Mouse (Mus musculus): ENCODE measurements around the gene Pex11g. TPM values are rescaled to one million over a fixed set of nuclear protein-coding genes. Genes with fewer than 3 reads are reported as not detected.

Pex11g gene
- polyA plus RNA-seq, 1 experiment = 13.2 TPM

DNA sequence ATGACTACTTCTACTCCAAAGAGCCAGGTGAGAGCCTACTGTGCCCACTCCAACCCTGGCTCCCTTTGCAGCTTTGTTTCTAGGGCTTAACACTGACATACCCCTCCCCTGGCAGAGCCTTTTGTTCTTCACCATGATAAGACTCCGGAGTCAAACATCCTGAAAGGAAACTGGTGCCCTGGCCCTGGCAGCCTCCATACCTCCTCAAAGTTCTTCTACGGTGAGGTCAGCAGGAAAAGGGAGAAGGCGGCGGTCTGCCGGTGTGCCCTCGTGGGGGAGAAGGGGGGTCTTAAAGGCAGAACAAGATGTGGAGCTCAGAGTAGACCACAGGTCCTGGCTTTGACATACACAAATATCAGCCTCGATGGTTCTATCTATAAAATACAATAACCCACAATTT is 16.1 kb upstream of the Pex11g start:
- DNase-seq (ENCODE audit: low read depth, low spot score) = no peak
- 76% methylated on average over 7 of the region's 7 CpGs for WGBS

DNA sequence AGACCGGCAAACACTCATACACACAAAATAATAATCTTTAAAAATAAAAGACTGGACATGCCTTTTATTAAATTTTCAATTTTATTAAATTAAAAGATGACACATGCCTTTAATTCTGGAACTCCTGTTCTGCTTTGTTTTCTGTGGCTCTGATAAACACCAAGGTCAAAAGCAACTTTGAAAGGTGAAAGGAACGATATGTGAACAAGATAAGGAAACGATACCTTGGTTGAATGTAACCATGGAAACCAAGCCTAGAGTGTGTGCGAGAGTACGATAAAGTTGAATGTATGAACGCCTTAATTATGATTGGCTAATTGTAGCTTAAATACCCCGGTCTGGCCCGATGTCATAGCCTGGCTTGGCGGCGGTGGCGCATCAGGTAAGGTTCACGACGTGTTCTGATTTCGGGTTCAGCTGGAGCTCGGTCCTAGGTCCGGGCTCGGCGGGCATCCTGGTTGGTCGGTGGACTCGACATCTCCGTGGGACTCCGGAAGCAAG is 14.8 kb upstream of the Pex11g start:
- 86% methylated on average over 22 of the region's 22 CpGs for WGBS
- DNase-seq (ENCODE audit: low read depth, low spot score) = no peak

DNA sequence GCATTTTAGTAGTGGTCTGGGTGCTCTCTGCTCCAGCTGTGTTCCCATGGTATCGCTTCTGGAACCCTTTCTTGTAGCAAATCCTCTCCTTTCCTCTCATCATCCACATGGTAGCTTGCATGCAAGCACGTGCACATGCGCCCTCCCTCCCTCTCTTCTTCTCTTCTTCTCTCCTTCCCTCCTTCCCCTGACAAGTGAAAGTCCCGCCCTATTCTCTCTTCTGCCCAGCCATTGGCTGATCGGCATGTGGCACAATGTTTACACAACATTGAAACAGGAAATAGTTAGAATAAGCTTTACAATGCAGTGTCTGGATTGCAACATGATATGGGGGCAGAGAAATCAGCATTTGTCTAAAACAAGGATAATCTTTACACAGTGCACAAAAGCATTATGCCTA is 14.1 kb upstream of the Pex11g start:
- 33% methylated on average over 5 of the region's 5 CpGs for WGBS
- DNase-seq (ENCODE audit: low read depth, low spot score) = no peak

DNA sequence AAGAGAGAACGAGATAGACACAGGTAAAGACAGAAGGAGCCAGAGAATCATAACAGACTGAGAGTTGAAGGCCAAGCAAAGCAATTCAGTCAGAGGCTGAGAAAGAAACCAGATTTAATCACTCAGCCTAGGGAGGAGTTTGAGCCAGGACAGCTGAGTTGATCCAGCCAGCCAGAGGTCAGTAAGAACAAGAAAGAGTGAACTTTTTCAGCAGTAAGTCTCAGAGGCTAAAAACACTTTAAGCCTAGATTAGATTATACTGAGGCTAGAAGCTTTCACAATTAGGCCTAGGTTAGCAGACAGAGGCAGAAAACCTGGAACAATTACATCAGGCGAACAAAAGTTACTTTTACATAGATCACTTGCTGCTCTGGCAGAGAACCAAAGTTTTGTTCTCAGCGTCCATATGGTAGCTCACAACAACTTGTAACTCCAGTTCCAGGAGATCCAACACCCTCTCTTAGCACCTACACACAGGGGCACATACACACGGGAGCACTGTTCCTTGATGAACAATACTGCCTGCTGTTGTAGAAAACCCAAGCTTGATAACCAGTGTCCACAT is 12.8 kb upstream of the Pex11g start:
- no peak for DNase-seq (ENCODE audit: low read depth, low spot score)
- WGBS = 48% methylated on average over 4 of the region's 4 CpGs

DNA sequence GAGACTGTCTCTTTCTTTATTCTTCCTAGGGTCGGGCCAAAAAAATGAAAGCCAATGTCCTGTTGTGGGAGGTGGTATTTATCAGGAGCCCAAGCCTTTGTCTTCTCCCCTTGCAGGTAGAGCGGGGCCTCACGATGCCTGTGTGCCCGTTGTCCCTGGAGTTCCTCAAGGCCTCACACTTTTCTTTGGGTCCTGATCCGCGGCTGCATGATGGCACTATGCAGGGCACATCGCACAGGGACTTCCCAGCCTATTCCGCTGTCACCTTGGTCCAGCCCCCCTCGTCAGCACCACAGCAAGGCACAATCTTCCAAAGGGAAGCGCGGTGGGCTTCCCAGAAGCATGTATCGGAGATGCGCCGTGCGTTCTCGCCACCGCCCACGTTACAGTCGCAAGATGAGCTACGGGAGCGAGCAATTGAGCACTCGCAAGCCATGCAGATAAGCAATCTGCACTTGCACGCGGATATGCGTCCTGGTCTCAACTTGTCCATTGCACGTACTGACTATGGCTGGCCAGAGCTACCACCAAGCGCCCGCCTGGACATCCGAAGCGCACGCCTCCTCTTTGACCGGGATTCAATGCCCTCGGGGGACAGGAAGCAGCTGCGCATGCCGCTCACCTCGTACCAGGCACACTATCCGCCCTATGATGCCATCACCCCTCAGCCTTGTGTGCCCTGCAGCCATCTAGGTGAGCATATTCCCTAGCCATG is 8.4 kb upstream of the Pex11g start:
- no peak for DNase-seq (ENCODE audit: low read depth, low spot score)
- 43% methylated on average over 37 of the region's 37 CpGs for WGBS

DNA sequence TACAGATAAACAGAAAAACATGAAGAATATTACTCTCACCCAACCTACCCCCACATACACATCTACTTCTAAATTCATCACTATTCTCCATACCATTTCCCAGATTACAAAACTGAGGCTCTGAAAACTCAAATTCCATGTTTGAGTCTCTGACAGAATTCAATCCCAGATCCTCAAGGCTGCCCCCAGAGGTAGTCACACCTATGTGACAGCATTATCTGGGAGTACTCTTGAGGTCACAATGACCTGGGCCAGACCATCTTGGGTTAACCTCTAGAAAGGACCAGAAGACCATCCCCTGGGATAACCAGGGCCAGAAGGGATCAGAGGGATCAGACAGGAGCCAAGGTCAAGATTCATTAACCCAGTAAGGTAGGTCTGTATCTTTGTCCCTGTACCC is 3.1 kb upstream of the Pex11g start, which contains the start of gene Tex45:
TSS of gene Tex45 (plus strand) at position 301 of the 400 bp plus-strand sequence.
- DNase-seq (ENCODE audit: low read depth, low spot score) = no peak

DNA sequence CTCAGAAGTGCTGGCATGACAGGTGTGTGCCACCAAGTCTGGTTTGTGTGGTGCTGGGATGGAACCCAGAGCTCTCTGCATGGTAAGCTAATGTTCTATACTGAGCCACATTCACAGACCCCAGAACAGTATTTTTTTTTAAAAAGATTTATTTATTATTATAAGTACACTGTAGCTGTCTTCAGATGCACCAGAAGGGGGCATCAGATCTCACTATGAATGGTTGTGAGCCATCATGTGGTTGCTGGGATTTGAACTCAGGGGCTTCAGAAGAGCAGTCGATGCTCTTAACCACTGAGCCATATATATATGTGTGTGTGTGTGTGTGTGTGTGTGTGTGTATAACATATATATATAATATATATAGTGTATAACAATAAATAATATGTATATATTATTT is 1.4 kb upstream of the Pex11g start:
- no peak for DNase-seq (ENCODE audit: low read depth, low spot score)
- WGBS = 85% methylated on average over 1 of the region's 1 CpGs

DNA sequence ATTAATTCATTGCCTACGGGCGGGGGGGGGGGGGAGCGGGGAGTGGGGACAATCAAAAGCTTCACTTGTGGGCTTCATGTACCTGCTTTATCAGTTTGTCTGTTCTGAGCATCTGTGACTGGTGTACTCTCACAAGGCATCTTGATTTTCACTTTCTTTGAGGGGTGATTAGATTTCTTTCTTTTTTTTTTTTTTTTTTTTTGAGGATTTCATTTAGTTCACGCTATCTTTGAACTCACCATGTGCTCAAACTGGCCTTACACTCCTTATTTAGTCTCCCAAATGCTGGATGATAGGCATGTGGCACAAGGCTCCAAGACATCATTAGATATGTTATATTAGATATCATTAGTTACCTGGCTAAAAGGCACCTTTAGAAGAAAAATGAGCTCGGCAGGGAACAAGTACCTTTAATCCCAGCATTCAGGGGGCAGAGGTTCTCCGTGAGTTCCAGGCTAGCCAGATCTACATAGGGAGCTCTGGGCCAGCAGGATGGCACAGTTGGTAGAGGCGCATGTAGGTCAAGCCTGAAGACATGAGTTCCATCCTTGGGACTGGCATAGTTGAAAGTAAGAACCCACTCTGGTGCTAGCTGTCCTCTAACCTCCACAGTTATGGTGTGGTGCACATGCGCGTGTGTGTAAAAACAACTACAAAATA is 536 bp upstream of the Pex11g start:
- 51% methylated on average over 9 of the region's 9 CpGs for WGBS
- no peak for DNase-seq (ENCODE audit: low read depth, low spot score)

DNA sequence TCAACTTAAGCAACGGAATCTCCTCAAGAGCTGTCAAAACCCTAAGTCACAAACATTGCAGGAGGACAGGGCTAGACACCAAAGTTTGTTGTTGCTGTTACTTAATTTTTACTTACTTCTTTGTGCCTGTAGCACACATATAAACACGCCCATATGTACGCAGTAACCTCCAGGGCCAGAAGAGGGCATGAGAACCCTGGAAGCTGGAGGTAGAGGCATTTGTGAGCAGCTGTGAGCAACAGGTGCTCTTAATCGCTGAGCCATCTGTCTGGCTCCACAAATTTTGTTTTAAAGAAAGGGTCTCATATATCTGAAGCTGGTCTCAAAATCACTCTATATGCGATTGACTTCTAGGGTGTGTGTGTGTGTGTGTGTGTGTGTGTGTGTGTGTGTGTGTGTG is 3.2 kb downstream of the Pex11g start:
- no peak for DNase-seq (ENCODE audit: low read depth, low spot score)
- WGBS = 49% methylated on average over 5 of the region's 5 CpGs

DNA sequence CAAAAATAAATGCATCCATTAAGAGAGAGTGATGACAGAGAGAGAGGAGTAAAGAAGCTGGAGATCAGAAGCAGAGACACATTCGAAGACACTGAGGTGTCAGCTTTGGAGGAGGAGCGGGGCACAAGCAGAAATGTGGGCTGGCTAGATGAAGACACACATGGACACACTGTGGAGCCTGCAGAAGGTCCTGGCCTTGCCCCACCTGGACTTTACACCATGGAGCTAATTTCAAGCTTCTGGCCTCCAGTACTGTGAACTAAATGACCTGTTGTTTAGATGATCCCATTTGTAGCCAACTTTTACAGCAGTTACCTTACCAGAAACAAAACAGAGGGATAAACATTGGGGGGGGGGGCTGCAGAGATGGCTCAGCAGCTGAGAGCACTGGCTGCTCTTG is 4.2 kb downstream of the Pex11g start:
- WGBS = 91% methylated on average over 2 of the region's 2 CpGs
- DNase-seq (ENCODE audit: low read depth, low spot score) = no peak

DNA sequence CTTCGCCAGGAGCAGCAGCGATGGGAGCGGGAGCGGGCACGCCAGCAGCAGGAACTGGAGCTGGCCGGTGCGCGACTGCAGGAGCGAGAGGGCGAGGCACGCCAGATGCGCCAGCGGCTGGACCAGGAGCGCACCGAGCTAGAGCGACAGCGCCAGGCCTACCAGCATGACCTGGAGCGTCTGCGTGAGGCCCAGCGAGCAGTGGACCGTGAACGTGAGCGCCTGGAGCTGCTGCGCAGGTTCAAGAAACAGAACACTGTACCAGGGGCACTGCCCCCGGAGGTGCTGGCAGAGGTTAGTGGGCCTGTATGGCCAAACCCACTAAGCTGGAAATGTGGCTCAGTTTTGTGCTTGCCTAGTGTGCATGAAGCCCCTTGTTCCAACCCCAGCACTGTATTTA is 15.5 kb downstream of the Pex11g start:
- 97% methylated on average over 25 of the region's 25 CpGs for WGBS
- no peak for DNase-seq (ENCODE audit: low read depth, low spot score)

DNA sequence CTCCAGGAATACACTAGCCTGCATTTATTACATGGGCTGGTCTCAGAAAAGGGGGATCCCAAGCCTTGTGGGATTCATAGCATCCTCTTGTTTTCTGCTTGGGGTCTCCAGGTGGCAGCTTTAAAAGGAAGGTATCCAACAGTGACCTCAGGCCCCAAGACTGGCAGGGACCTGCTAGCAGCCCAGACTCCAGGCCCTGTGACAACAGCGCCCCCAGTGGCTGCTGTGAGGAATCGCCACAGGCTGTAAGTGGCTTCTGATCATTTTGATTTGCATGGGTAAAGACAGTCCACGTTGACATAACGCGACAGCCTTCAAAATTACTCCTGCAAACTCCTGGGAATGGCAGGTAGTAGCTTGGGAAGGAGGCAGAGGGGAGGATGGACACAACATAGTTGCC is 16.8 kb downstream of the Pex11g start:
- 20% methylated on average over 5 of the region's 5 CpGs for WGBS
- no peak for DNase-seq (ENCODE audit: low read depth, low spot score)

DNA sequence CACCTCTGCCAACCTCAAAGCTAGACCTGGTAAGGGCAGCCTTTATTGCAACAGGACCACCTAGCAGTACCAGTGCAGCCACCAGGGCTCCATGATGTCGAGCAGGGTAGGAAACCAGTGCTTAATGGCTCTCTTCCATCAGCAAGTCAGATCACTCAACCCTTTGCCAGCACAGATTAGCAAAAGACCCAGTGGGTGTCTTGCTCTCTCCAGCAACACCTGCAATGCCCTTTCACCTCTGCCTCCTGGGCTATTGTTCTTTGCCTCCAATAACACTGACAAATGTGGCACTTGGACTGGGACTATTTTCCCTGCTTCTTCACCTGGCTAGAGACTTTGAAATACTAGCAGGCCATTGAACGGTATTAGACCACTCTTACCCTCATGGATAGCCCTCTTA is 18.3 kb downstream of the Pex11g start:
- DNase-seq (ENCODE audit: low read depth, low spot score) = no peak
- WGBS = 86% methylated on average over 2 of the region's 2 CpGs

DNA sequence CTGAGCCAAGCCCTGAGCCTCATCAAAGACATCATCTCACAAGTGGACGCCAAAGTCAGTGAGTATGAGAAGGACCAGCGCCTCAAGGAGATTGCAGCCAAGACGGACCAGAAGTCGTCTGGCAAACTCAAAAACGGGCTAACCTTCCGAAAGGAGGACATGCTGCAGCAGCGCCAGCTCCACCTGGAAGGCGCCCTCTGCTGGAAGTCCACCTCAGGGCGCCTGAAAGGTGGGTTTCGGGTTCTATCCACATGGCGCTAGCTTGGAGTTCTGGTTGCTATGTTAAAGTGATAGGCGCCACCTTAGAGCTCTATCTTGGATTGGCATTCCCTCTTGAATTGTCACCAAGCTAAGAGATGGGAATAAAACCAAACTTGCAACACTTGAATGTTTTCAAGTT is 28.0 kb downstream of the Pex11g start:
- WGBS = 82% methylated on average over 12 of the region's 12 CpGs
- no peak for DNase-seq (ENCODE audit: low read depth, low spot score)

DNA sequence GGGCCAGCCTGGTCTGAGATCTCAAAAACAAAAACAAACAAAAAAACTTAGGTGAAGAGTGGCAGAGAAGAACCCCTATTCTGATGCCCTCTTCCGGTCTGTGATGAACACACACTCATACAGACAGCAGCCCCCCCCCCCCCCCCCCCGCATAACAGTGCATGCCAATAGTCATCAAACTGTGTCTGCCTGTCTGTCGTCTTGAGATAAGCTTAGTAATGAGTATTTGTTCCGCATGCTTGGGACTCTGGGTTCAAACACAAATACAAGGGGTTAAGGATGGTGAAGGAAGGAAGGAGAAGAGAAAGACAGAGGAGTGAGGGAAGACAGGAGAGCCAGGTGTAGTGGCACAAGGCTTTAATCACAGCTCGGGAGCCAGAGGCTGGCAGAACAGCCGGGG is 31.0 kb downstream of the Pex11g start:
- 88% methylated on average over 6 of the region's 6 CpGs for WGBS
- DNase-seq (ENCODE audit: low read depth, low spot score) = no peak

DNA sequence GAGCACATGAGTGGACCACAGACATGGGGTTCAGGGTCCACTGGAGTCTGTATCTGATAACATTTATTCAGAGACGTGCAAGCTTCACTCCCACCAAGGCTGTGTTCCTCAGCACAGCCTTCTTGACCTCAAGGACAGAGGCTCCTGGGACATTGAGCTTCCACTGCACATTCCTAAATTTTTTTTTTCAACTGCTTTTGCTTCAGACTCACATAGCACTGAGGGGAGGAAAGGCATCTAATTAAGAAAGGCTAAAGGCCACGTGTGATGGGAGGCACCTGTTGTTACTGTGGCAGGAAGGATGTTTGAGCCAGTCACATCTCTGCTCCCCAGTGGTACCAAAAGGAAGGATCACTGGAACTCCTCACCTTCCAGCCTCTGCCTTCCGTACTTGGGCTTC is 36.4 kb downstream of the Pex11g start:
- WGBS = 82% methylated on average over 3 of the region's 3 CpGs
- no peak for DNase-seq (ENCODE audit: low read depth, low spot score)

DNA sequence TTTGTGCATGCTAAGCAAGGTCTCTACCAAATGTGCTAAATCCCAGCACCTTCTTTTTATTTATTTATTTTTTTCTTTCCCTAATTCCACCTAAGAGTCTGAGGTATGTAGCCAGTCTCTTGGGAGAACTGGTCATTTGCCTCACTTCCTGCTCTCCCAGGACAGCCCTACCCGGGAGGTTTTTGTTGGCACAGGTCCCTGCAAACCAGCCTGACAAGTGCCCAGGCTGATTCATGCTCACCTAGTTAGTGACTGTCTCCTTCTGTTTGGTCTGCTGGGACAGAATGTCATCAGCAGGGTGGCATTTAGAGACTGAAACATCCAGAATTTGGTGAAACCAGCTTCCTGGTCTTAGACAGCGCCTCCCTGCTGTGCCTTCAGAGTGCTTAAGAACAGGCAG is 37.5 kb downstream of the Pex11g start:
- peak; percentile 66 for DNase-seq (ENCODE audit: low read depth, low spot score)
- WGBS = 34% methylated on average over 2 of the region's 2 CpGs

DNA sequence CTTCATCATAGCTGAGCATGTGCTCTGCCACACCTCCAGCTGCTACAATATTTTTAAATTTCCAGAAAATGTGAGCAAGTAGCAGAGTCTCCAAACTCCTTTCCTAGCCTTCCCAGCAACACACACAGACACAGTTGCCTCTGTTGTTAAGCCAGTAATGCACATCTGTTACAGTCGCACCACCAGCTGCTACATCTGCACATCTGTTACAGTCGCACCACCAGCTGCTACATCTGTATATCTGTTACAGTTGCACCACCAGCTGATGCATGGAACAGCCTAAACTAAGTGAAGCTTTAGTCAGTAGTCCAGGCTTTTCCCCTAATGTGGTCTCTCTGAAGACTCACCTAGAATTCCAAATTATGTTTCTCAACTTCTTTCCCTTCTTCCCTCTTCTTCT is 39.1 kb downstream of the Pex11g start:
- 72% methylated on average over 2 of the region's 2 CpGs for WGBS
- no peak for DNase-seq (ENCODE audit: low read depth, low spot score)

DNA sequence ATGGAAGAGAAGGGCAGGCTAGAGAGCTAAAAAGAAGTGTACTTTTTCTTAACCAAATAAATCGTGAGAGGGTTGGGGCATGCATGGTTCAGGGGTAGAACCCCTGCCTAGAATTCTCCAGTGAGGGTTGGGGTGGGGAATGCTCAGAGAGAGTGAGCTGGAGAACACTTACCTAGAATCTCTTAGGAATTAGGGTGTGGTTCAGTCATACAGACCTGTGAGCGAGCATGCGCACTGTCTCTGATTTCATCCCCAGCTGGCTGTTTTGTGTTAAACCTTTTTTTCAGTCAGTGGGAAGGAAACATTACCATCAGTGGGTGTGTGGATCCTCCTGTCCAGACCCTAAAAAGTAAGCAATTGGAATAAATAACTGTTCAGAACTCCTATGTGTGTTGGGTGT is 41.3 kb downstream of the Pex11g start:
- DNase-seq (ENCODE audit: low read depth, low spot score) = no peak
- WGBS = 82% methylated on average over 3 of the region's 3 CpGs

DNA sequence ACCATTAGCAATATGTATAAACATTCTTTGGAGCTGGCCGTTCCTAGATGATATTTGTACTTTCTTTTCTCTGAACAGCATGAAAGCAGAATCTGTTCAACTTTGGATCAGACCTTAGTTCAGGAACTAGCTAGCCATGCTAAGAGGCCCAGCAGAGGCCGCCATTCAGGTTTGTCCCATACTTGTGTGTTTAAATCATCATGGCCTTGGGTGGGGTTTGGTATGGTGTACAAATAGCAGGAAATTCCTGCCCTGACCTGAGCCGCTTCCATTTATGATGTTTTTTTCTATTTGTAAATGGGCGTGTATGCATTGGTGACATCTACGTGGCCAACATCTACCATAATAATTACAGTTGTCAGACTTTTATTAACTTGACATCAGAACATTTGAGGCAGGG is 42.3 kb downstream of the Pex11g start:
- peak; percentile 43 for DNase-seq (ENCODE audit: low read depth, low spot score)
- whole genome bisulfite sequencing = 32% methylated on average over 5 of the region's 5 CpGs

DNA sequence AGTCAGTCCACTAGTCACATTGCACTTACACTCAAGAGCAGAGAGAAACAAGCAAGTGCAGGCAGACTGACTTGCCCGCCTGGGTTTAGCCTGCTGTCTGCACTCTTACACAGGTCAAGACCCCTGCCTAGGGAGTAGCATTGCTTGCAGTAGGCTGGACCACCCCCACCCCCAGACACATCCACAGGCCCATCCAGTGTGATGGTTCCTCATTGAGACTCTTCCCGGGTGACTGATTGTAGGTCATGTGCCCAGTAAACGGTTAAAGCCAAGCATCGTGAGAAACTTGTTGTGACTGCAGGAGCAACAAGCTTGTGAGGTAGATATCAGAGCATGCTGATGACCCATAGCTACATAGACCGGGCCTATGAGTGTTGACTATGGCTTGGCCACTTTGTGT is 46.0 kb downstream of the Pex11g start:
- WGBS = 90% methylated on average over 5 of the region's 5 CpGs
- no peak for DNase-seq (ENCODE audit: low read depth, low spot score)

All from large intestine, adult 2 months (tissue).